Comparison of ENCODE assay signal across 16 mouse cellular contexts in genomic region chr14:102516765-102517164, GRCm38 (mm10).
DNase-seq lines count a peak whose midpoint lies in the region; ATAC-seq lines count a peak whose summit lies in the region.
"Had no signal": no experiment of that assay in that cellular context is flagged by ENCODE, and none has a peak within 500 bp of the region (broad histone marks: within the 10 kb centered on the region; RNA-seq: fewer than 3 reads in every experiment).

No protein-coding gene starts in this region.

- peak; percentile 62; the same call in 1 of the 2 replicates for ATAC-seq in forebrain, embryonic 16.5 days
- ATAC-seq in forebrain, embryonic 11.5 days (replicated peaks; ENCODE audit: low FRiP score): no peak
- ATAC-seq in common myeloid progenitor, adult 5-6 weeks (replicated peaks; ENCODE audit: low read depth, poor library complexity, severe bottlenecking): peak; percentile 47; the same call in 1 of the 2 replicates
- ATAC-seq in megakaryocyte progenitor cell, adult 5-6 weeks (replicated peaks; ENCODE audit: poor library complexity): peak; percentile 64
- ATAC-seq in monocyte, adult 5-6 weeks (replicated peaks; ENCODE audit: insufficient number of reproducible peaks, low FRiP score, low TSS enrichment, poor library complexity, severe bottlenecking): no peak
- ATAC-seq: liver, postnatal 0 days had no signal

- no peak for DNase-seq in forebrain, embryonic 11.5 days (ENCODE audit: low spot score)
- DNase-seq in A20 (ENCODE audit: low read depth, low spot score) (peak; percentile 32), liver (no peak)
- DNase-seq: cerebellum, postnatal 36 days; heart, postnatal 4 days; liver, postnatal 0 days; right cerebral cortex, postnatal 14 days; thymus, adult 18-20 months had no signal

- no peaks in the 10 kb centered on the region for H3K9me3 ChIP-seq in forebrain, embryonic 16.5 days (ENCODE audit: control insufficient read depth, low read length)
- no peaks in the 10 kb centered on the region for H3K9me3 ChIP-seq in forebrain, embryonic 11.5 days (ENCODE audit: control insufficient read depth, low read length)
- H3K9me3 ChIP-seq: limb, embryonic 12.5 days; megakaryocyte, embryonic 14.5 days had no signal

- no peak overlapping the region for H3K9ac ChIP-seq in forebrain, embryonic 16.5 days (replicated peaks; ENCODE audit: low read depth, low read length)
- no peak overlapping the region for H3K9ac ChIP-seq in forebrain, embryonic 11.5 days (ENCODE audit: low read length)
- H3K9ac ChIP-seq: limb, embryonic 12.5 days; liver, postnatal 0 days had no signal

- H3K4me1 ChIP-seq in forebrain, embryonic 16.5 days (replicated peaks; ENCODE audit: control insufficient read depth, insufficient read depth, low read length): no peaks in the 10 kb centered on the region
- H3K4me1 ChIP-seq in forebrain, embryonic 11.5 days (replicated peaks; ENCODE audit: control insufficient read depth, insufficient read depth, low read length): no peaks in the 10 kb centered on the region
- H3K4me1 ChIP-seq: megakaryocyte, embryonic 14.5 days had no signal

- WGBS in forebrain, embryonic 16.5 days: 3% methylated on average over 2 of the region's 2 CpGs
- 3% methylated on average over 2 of the region's 2 CpGs for WGBS in forebrain, embryonic 11.5 days

- no peaks in the 10 kb centered on the region for H3K27me3 ChIP-seq in forebrain, embryonic 16.5 days (replicated peaks; ENCODE audit: control insufficient read depth, insufficient read depth, low read length)
- no peaks in the 10 kb centered on the region for H3K27me3 ChIP-seq in forebrain, embryonic 11.5 days (ENCODE audit: control insufficient read depth, insufficient read depth, low read length)
- H3K27me3 ChIP-seq: limb, embryonic 12.5 days; megakaryocyte, embryonic 14.5 days had no signal

- no peak overlapping the region for H3K27ac ChIP-seq in forebrain, embryonic 16.5 days (ENCODE audit: low read length)
- H3K27ac ChIP-seq in forebrain, embryonic 11.5 days (ENCODE audit: low read depth, low read length): no peak overlapping the region
- H3K27ac ChIP-seq: limb, embryonic 12.5 days had no signal

- H3K36me3 ChIP-seq in forebrain, embryonic 16.5 days (ENCODE audit: control insufficient read depth, insufficient read depth): no peaks in the 10 kb centered on the region
- H3K36me3 ChIP-seq in forebrain, embryonic 11.5 days (ENCODE audit: control insufficient read depth, insufficient read depth, low read length): no peaks in the 10 kb centered on the region
- H3K36me3 ChIP-seq: limb, embryonic 12.5 days had no signal

- no peak overlapping the region for H3K4me2 ChIP-seq in forebrain, embryonic 16.5 days (ENCODE audit: low read length)
- no peak overlapping the region for H3K4me2 ChIP-seq in forebrain, embryonic 11.5 days (ENCODE audit: low read depth, low read length, severe bottlenecking)
- H3K4me2 ChIP-seq: heart, embryonic 11.5 days; limb, embryonic 12.5 days had no signal

- H3K4me3 ChIP-seq in forebrain, embryonic 16.5 days (replicated peaks; ENCODE audit: low read length): no peak overlapping the region
- no peak overlapping the region for H3K4me3 ChIP-seq in forebrain, embryonic 11.5 days (ENCODE audit: low read depth, low read length)
- H3K4me3 ChIP-seq: erythroblast, embryonic 14.5 days; limb, embryonic 12.5 days; megakaryocyte, embryonic 14.5 days had no signal

Comparison
In these comparisons a context has a peak if more than half of its experiments do, and no peak if none do; other contexts are left out.
1. ATAC-seq: peak in forebrain, embryonic 16.5 days (single experiment), common myeloid progenitor, adult 5-6 weeks (single experiment) and megakaryocyte progenitor cell, adult 5-6 weeks (single experiment); none in forebrain, embryonic 11.5 days (single experiment) and monocyte, adult 5-6 weeks (single experiment).